Mouse (Mus musculus): Measurements from ENCODE around the gene Olfr129. TPM values are rescaled to one million over a fixed set of nuclear protein-coding genes. Genes with fewer than 3 reads are reported as not detected.

The Olfr129 gene
- polyA plus RNA-seq (2017; shearing (Covaris generic)) = not detected

DNA sequence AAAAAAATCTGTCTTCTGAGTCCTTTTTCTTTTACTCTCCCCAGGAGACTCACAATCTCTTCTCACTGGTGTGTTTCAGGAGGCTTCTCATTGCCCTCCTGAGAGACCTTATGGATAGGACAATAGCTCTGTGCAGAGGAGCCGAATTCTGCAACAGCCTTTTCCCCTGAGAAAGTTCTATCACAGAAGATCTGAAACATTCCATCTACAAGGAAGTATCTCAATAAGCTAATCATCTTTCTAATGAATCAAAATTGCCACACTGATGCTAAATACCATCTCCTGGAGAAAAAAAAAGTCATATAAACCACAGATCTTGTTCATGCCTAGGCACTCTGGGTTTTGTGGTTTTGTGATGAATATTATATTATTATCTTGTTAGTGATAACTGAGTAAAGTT is at the start of gene Olfr129:
Olfr129 (minus strand) TSS at position 101 of the 400 bp plus-strand sequence.

DNA sequence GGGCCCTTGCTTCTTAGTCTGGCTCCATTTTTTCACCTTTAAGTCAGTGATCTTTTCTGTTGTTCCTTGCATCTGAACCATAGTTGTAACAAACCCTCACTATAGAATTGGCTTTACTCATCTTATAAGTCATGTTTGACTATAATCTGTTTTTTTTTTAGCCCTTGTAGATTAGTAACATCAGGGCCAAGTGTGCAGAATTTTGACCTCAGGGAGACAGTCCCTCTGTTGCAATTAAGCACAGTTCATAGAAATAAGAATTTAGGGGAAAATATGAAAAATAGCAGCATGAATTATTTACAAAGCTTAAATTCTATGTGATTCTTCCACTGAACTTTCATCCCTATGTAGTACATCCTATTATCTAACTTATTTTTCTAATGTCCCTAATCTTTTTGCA is 28.7 kb upstream of the Olfr129 start, which contains the start of gene Olfr131:
Olfr131 (minus strand) TSS at position 101 of the 400 bp plus-strand sequence.

DNA sequence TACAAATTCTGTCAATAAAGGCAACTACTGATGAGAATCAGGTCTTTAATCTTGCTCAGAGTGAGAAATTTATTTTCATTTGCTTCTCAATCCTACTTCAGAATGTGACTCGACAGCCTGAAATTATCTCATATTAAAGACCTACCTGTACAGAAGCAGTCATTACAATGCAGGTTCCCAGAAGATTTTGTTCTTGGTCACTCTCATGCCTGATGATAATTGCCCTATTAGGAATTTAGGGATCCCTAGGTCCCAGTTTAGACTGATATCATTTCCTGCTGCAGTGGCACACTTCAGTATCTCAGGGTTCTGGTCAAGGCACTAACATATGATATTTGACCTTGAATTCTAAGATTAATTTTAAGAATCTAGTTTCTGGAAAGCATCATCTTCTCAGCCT is 3.7 kb upstream of the Olfr129 start, which contains the start of gene Olfr130:
Olfr130 (plus strand) TSS at position 301 of the 400 bp plus-strand sequence.

Other genes with a start within 250 kb of the Olfr129 start
- not detected for gene Olfr125, start 227.1 kb downstream of the Olfr129 start, polyA plus RNA-seq (2017; shearing (Covaris generic))
- gene Olfr126, start 212.6 kb downstream of the Olfr129 start, polyA plus RNA-seq (2017; shearing (Covaris generic)) = not detected
- not detected for gene Olfr127, start 159.6 kb downstream of the Olfr129 start, polyA plus RNA-seq (2017; shearing (Covaris generic))
- gene Olfr128, start 139.5 kb downstream of the Olfr129 start, polyA plus RNA-seq (2017; shearing (Covaris generic)) = not detected
- not detected for gene Olfr761, start 107.0 kb downstream of the Olfr129 start, polyA plus RNA-seq (2017; shearing (Covaris generic))
- not detected for gene Olfr130, start 3.8 kb upstream of the Olfr129 start, polyA plus RNA-seq (2017; shearing (Covaris generic))
- not detected for gene Olfr131, start 28.6 kb upstream of the Olfr129 start, polyA plus RNA-seq (2017; shearing (Covaris generic))
- gene Olfr132, start 74.4 kb upstream of the Olfr129 start, polyA plus RNA-seq (2017; shearing (Covaris generic)) = not detected
- gene Olfr133, start 85.2 kb upstream of the Olfr129 start, polyA plus RNA-seq (2017; shearing (Covaris generic)) = not detected
- gene Olfr134, start 111.3 kb upstream of the Olfr129 start, polyA plus RNA-seq (2017; shearing (Covaris generic)) = not detected
- gene Olfr135, start 144.3 kb upstream of the Olfr129 start, polyA plus RNA-seq (2017; shearing (Covaris generic)) = not detected
- not detected for gene Olfr138, start 201.0 kb upstream of the Olfr129 start, polyA plus RNA-seq (2017; shearing (Covaris generic))
- gene Olfr137, start 247.5 kb upstream of the Olfr129 start, polyA plus RNA-seq (2017; shearing (Covaris generic)) = not detected

Measured in inflammation-experienced regulatory T-cells, adult 16 weeks (primary cell).